Mouse (Mus musculus): ENCODE results near the gene Pnkd. TPM values are rescaled to one million over a fixed set of nuclear protein-coding genes. Genes with fewer than 3 reads are reported as not detected.
A peak's percentile ranks its signal among the peaks of the same experiment; 100 is the strongest.

Gene Pnkd
- polyA plus RNA-seq, 1 experiment: 28.8 TPM

GRCm38 (mm10) chr1:74240311-74240710 lies 44.4 kb upstream of the Pnkd start:
- peaks cover 2% of the 10 kb centered on the region for H3K4me1 ChIP-seq (ENCODE audit: control insufficient read depth, insufficient read depth, low read length)
- 31% methylated on average over 6 of the region's 6 CpGs for WGBS
- TF ChIP-seq CTCF (IDR thresholded peaks at IDR 0.05; ENCODE audit: control insufficient read depth, insufficient read depth, low read length): no peak
- no peak for TF ChIP-seq POLR2A (IDR thresholded peaks at IDR 0.05; ENCODE audit: borderline replicate concordance, control insufficient read depth, low read depth, low read length)
- H3K4me3 ChIP-seq (replicated peaks; ENCODE audit: control insufficient read depth, low read depth, low read length): no peak overlapping the region
- no peak overlapping the region for H3K27ac ChIP-seq (ENCODE audit: control insufficient read depth, insufficient read depth, low read depth, low read length, poor library complexity)

- TF ChIP-seq CTCF (IDR thresholded peaks at IDR 0.05; ENCODE audit: control insufficient read depth, insufficient read depth, low read length) (no peak), POLR2A (IDR thresholded peaks at IDR 0.05; ENCODE audit: borderline replicate concordance, control insufficient read depth, low read depth, low read length) (no peak)
- H3K27ac ChIP-seq (ENCODE audit: control insufficient read depth, insufficient read depth, low read depth, low read length, poor library complexity): no peak overlapping the region
- WGBS: 34% methylated on average over 4 of the region's 4 CpGs
- H3K4me3 ChIP-seq (replicated peaks; ENCODE audit: control insufficient read depth, low read depth, low read length): no peak overlapping the region
- peaks cover 2% of the 10 kb centered on the region for H3K4me1 ChIP-seq (ENCODE audit: control insufficient read depth, insufficient read depth, low read length)
Observed at GRCm38 (mm10) chr1:74240832-74241231, 43.9 kb upstream of the Pnkd start.

- Histone ChIP-seq H3K4me1 (ENCODE audit: control insufficient read depth, insufficient read depth, low read length) (peaks cover 3% of the 10 kb centered on the region; the same call in 1 of the 2 replicates), H3K4me3 (replicated peaks; ENCODE audit: control insufficient read depth, low read depth, low read length) (no peak overlapping the region), H3K27ac (ENCODE audit: control insufficient read depth, insufficient read depth, low read depth, low read length, poor library complexity) (no peak overlapping the region)
- TF ChIP-seq POLR2A (IDR thresholded peaks at IDR 0.05; ENCODE audit: borderline replicate concordance, control insufficient read depth, low read depth, low read length) (no peak), CTCF (IDR thresholded peaks at IDR 0.05; ENCODE audit: control insufficient read depth, insufficient read depth, low read length) (no peak)
- WGBS: 60% methylated on average over 2 of the region's 2 CpGs
Observed at GRCm38 (mm10) chr1:74245525-74245924, 39.2 kb upstream of the Pnkd start.

GRCm38 (mm10) chr1:74248799-74249198 lies 35.9 kb upstream of the Pnkd start:
- WGBS: 2% methylated on average over 1 of the region's 1 CpGs

GRCm38 (mm10) chr1:74249331-74249980 lies 35.3 kb upstream of the Pnkd start:
- WGBS: 27% methylated on average over 5 of the region's 5 CpGs
- Histone ChIP-seq H3K4me1 (ENCODE audit: control insufficient read depth, insufficient read depth, low read length) (peaks cover 3% of the 10 kb centered on the region; the same call in 1 of the 2 replicates), H3K4me3 (replicated peaks; ENCODE audit: control insufficient read depth, low read depth, low read length) (no peak overlapping the region), H3K27ac (ENCODE audit: control insufficient read depth, insufficient read depth, low read depth, low read length, poor library complexity) (peak overlapping the region; percentile 61)
- no peak for TF ChIP-seq POLR2A (IDR thresholded peaks at IDR 0.05; ENCODE audit: borderline replicate concordance, control insufficient read depth, low read depth, low read length)
- TF ChIP-seq CTCF (IDR thresholded peaks at IDR 0.05; ENCODE audit: control insufficient read depth, insufficient read depth, low read length): no peak

More at GRCm38 (mm10) chr1:74248799-74249198, 35.9 kb upstream of the Pnkd start:
- TF ChIP-seq POLR2A (IDR thresholded peaks at IDR 0.05; ENCODE audit: borderline replicate concordance, control insufficient read depth, low read depth, low read length) (no peak), CTCF (IDR thresholded peaks at IDR 0.05; ENCODE audit: control insufficient read depth, insufficient read depth, low read length) (no peak)
- Histone ChIP-seq H3K4me1 (ENCODE audit: control insufficient read depth, insufficient read depth, low read length) (peaks cover 3% of the 10 kb centered on the region; the same call in 1 of the 2 replicates), H3K4me3 (replicated peaks; ENCODE audit: control insufficient read depth, low read depth, low read length) (no peak overlapping the region), H3K27ac (ENCODE audit: control insufficient read depth, insufficient read depth, low read depth, low read length, poor library complexity) (peak overlapping the region; percentile 61; the same call in 1 of the 2 replicates)

GRCm38 (mm10) chr1:74250096-74250495 lies 34.6 kb upstream of the Pnkd start:
- peaks cover 3% of the 10 kb centered on the region; the same call in 1 of the 2 replicates for H3K4me1 ChIP-seq (ENCODE audit: control insufficient read depth, insufficient read depth, low read length)
- TF ChIP-seq CTCF (IDR thresholded peaks at IDR 0.05; ENCODE audit: control insufficient read depth, insufficient read depth, low read length) (no peak), POLR2A (IDR thresholded peaks at IDR 0.05; ENCODE audit: borderline replicate concordance, control insufficient read depth, low read depth, low read length) (no peak)
- no peak overlapping the region; the same call in 1 of the 2 replicates for H3K27ac ChIP-seq (ENCODE audit: control insufficient read depth, insufficient read depth, low read depth, low read length, poor library complexity)
- WGBS: 40% methylated on average over 4 of the region's 4 CpGs
- no peak overlapping the region for H3K4me3 ChIP-seq (replicated peaks; ENCODE audit: control insufficient read depth, low read depth, low read length)

GRCm38 (mm10) chr1:74255704-74256345 lies 28.9 kb upstream of the Pnkd start:
- TF ChIP-seq POLR2A (IDR thresholded peaks at IDR 0.05; ENCODE audit: borderline replicate concordance, control insufficient read depth, low read depth, low read length) (no peak), CTCF (IDR thresholded peaks at IDR 0.05; ENCODE audit: control insufficient read depth, insufficient read depth, low read length) (no peak)
- Histone ChIP-seq H3K27ac (ENCODE audit: control insufficient read depth, insufficient read depth, low read depth, low read length, poor library complexity) (no peak overlapping the region), H3K4me1 (ENCODE audit: control insufficient read depth, insufficient read depth, low read length) (no peaks in the 10 kb centered on the region; the same call in 1 of the 2 replicates), H3K4me3 (replicated peaks; ENCODE audit: control insufficient read depth, low read depth, low read length) (no peak overlapping the region)
- 94% methylated on average over 8 of the region's 8 CpGs for WGBS

GRCm38 (mm10) chr1:74256782-74257181 lies 27.9 kb upstream of the Pnkd start:
- WGBS: 93% methylated on average over 4 of the region's 4 CpGs
- Histone ChIP-seq H3K4me1 (ENCODE audit: control insufficient read depth, insufficient read depth, low read length) (no peaks in the 10 kb centered on the region; the same call in 1 of the 2 replicates), H3K4me3 (replicated peaks; ENCODE audit: control insufficient read depth, low read depth, low read length) (no peak overlapping the region), H3K27ac (ENCODE audit: control insufficient read depth, insufficient read depth, low read depth, low read length, poor library complexity) (no peak overlapping the region)
- TF ChIP-seq POLR2A (IDR thresholded peaks at IDR 0.05; ENCODE audit: borderline replicate concordance, control insufficient read depth, low read depth, low read length) (no peak), CTCF (IDR thresholded peaks at IDR 0.05; ENCODE audit: control insufficient read depth, insufficient read depth, low read length) (no peak)
